Mouse (Mus musculus) C2C12 (cell line): ENCODE results near the gene E130308A19Rik.

Experiments
- CTCF ChIP-seq: IDR thresholded peaks from one replicate; pipeline ENCODE4 v1.5.1; 2011; ENCODE audit not compliant: control insufficient read depth, insufficient read depth, insufficient read length
- MAX ChIP-seq: IDR thresholded peaks from one replicate; pipeline ENCODE4 v1.6.1; 2011; ENCODE audit warnings: mild to moderate bottlenecking, control low read depth
- MYOD1 ChIP-seq: IDR thresholded peaks from one replicate; pipeline ENCODE4 v1.6.1; 2011; ENCODE audit warnings: low read depth; ENCODE audit not compliant: control insufficient read depth, insufficient read length
- MYOG ChIP-seq: IDR thresholded peaks from one replicate; pipeline ENCODE4 v1.6.1; 2011; ENCODE audit not compliant: control insufficient read depth, insufficient read length; ENCODE audit errors: extremely low read depth
- USF1 ChIP-seq: IDR thresholded peaks from one replicate; pipeline ENCODE4 v1.6.1; 2011; ENCODE audit warnings: low read depth, mild to moderate bottlenecking, control low read depth, moderate library complexity

DNA sequence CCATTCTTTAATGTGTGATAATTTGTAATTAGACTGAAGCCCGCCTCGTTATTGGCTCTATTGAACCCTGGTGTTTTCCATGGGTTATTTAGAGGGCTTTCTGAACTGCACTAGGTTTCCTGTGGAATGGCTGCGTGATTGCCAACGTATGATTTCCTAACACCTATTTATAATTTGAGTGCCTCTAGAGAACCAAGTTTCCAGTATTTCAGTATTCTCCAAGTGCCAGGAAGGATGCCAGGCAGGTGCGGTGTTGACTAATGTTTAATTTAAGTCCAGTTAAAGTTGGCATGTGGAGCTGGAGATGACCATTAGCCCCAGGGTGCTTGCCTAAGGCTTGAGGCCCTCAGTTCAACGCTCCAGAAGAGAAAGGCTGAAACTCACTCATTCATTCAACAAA lies 161.1 kb downstream of the E130308A19Rik start:
- TF ChIP-seq CTCF = no peak
- TF ChIP-seq MAX = no peak
- no peak for TF ChIP-seq MYOD1
- TF ChIP-seq MYOG = no peak
- no peak for TF ChIP-seq USF1
